Comparison of ENCODE assay signal across 9 mouse cellular contexts in genomic region chr19:44564006-44564405, GRCm38 (mm10). TPM values are rescaled to one million over a fixed set of nuclear protein-coding genes. Genes with fewer than 3 reads are reported as not detected.
DNase-seq lines count a peak whose midpoint lies in the region; ATAC-seq and TF ChIP-seq lines count a peak whose summit lies in the region.
"Had no signal": no experiment of that assay in that cellular context is flagged by ENCODE, and none has a peak within 500 bp of the region (broad histone marks: within the 10 kb centered on the region; RNA-seq: fewer than 3 reads in every experiment).

No protein-coding gene starts in this region.

- H3K9ac ChIP-seq in heart, embryonic 13.5 days, result peak overlapping the region; percentile 88; the same call in 1 of the 2 replicates
- H3K9ac ChIP-seq in heart, embryonic 12.5 days, result no peak overlapping the region
- H3K9ac ChIP-seq in forebrain, embryonic 13.5 days, result no peak overlapping the region
- no peak overlapping the region for H3K9ac ChIP-seq in limb, embryonic 14.5 days (ENCODE audit: low read depth, low read length, severe bottlenecking)
- H3K9ac ChIP-seq in midbrain, embryonic 15.5 days, result no peak overlapping the region

- H3K4me2 ChIP-seq in heart, embryonic 13.5 days, result peak overlapping the region; percentile 83
- no peak overlapping the region for H3K4me2 ChIP-seq in heart, embryonic 12.5 days
- peak overlapping the region; percentile 91 for H3K4me2 ChIP-seq in forebrain, embryonic 13.5 days
- H3K4me2 ChIP-seq in limb, embryonic 14.5 days (replicated peaks; ENCODE audit: low read depth, low read length, severe bottlenecking), result peak overlapping the region; percentile 78
- peak overlapping the region; percentile 56 for H3K4me2 ChIP-seq in midbrain, embryonic 15.5 days

- 92% methylated on average over 14 of the region's 14 CpGs for WGBS in heart, embryonic 13.5 days
- 93% methylated on average over 14 of the region's 14 CpGs for WGBS in heart, embryonic 12.5 days
- WGBS in forebrain, embryonic 13.5 days, result 95% methylated on average over 14 of the region's 14 CpGs
- WGBS in limb, embryonic 14.5 days, result 86% methylated on average over 14 of the region's 14 CpGs
- 92% methylated on average over 14 of the region's 14 CpGs for WGBS in midbrain, embryonic 15.5 days

- H3K36me3 ChIP-seq in heart, embryonic 13.5 days, result peaks cover 51% of the 10 kb centered on the region
- peaks cover 42% of the 10 kb centered on the region for H3K36me3 ChIP-seq in heart, embryonic 12.5 days
- H3K36me3 ChIP-seq in forebrain, embryonic 13.5 days (ENCODE audit: poor library complexity, severe bottlenecking), result peaks cover 46% of the 10 kb centered on the region
- peaks cover 36% of the 10 kb centered on the region for H3K36me3 ChIP-seq in limb, embryonic 14.5 days (ENCODE audit: control insufficient read depth, insufficient read depth, low read length)
- peaks cover 27% of the 10 kb centered on the region for H3K36me3 ChIP-seq in midbrain, embryonic 15.5 days (replicated peaks)

- no peak overlapping the region for H3K27ac ChIP-seq in heart, embryonic 13.5 days (replicated peaks)
- no peak overlapping the region for H3K27ac ChIP-seq in heart, embryonic 12.5 days (ENCODE audit: poor library complexity, severe bottlenecking)
- H3K27ac ChIP-seq in forebrain, embryonic 13.5 days, result no peak overlapping the region
- no peak overlapping the region for H3K27ac ChIP-seq in limb, embryonic 14.5 days (replicated peaks; ENCODE audit: low read depth, low read length)
- H3K27ac ChIP-seq in midbrain, embryonic 15.5 days, result no peak overlapping the region

- DNase-seq in limb, embryonic 14.5 days (ENCODE audit: low spot score), result no peak
- DNase-seq in cerebellum, adult 9-11 months, result no peak
- DNase-seq in left cerebral cortex, adult 18-20 months (ENCODE audit: low spot score in 2 of 2), result no peak
- no peak for DNase-seq in urinary bladder, adult 18-20 months (ENCODE audit: low spot score in 2 of 2)

- peak overlapping the region; percentile 92 for H3K4me3 ChIP-seq in heart, embryonic 13.5 days
- no peak overlapping the region for H3K4me3 ChIP-seq in heart, embryonic 12.5 days
- H3K4me3 ChIP-seq in forebrain, embryonic 13.5 days, result peak overlapping the region; percentile 84
- H3K4me3 ChIP-seq in limb, embryonic 14.5 days (replicated peaks; ENCODE audit: low read length), result peak overlapping the region; percentile 80
- H3K4me3 ChIP-seq in midbrain, embryonic 15.5 days, result 0 out of 2 replicates have a peak overlapping the region, but pooled peaks have one; percentile 0

- H3K27me3 ChIP-seq in heart, embryonic 13.5 days (replicated peaks), result 0 out of 2 replicates have a peak, but pooled peaks cover under 1% of the 10 kb centered on the region
- no peaks in the 10 kb centered on the region for H3K27me3 ChIP-seq in heart, embryonic 12.5 days (replicated peaks)
- 0 out of 2 replicates have a peak, but pooled peaks cover under 1% of the 10 kb centered on the region for H3K27me3 ChIP-seq in forebrain, embryonic 13.5 days
- H3K27me3 ChIP-seq in limb, embryonic 14.5 days (ENCODE audit: control insufficient read depth, insufficient read depth, low read length), result no peaks in the 10 kb centered on the region
- no peaks in the 10 kb centered on the region; the same call in 1 of the 2 replicates for H3K27me3 ChIP-seq in midbrain, embryonic 15.5 days (replicated peaks)
- H3K27me3 ChIP-seq: megakaryocyte, embryonic 14.5 days had no signal

- no peak for ATAC-seq in heart, embryonic 13.5 days (ENCODE audit: extremely low read depth, insufficient number of reproducible peaks, low FRiP score, low TSS enrichment)
- ATAC-seq in heart, embryonic 12.5 days (ENCODE audit: insufficient number of reproducible peaks, low FRiP score), result no peak
- ATAC-seq in forebrain, embryonic 13.5 days, result no peak
- ATAC-seq in limb, embryonic 14.5 days (ENCODE audit: low FRiP score, low read depth), result no peak
- no peak for ATAC-seq in midbrain, embryonic 15.5 days (replicated peaks)

- no peaks in the 10 kb centered on the region for H3K9me3 ChIP-seq in heart, embryonic 13.5 days
- H3K9me3 ChIP-seq in heart, embryonic 12.5 days (replicated peaks), result no peaks in the 10 kb centered on the region
- H3K9me3 ChIP-seq in forebrain, embryonic 13.5 days (replicated peaks), result no peaks in the 10 kb centered on the region
- no peaks in the 10 kb centered on the region for H3K9me3 ChIP-seq in limb, embryonic 14.5 days (ENCODE audit: control insufficient read depth, low read length)
- H3K9me3 ChIP-seq in midbrain, embryonic 15.5 days, result no peaks in the 10 kb centered on the region
- H3K9me3 ChIP-seq: megakaryocyte, embryonic 14.5 days had no signal

- H3K4me1 ChIP-seq in heart, embryonic 13.5 days, result peaks cover 33% of the 10 kb centered on the region
- H3K4me1 ChIP-seq in heart, embryonic 12.5 days (replicated peaks), result peaks cover 17% of the 10 kb centered on the region
- H3K4me1 ChIP-seq in forebrain, embryonic 13.5 days, result peaks cover 24% of the 10 kb centered on the region
- peaks cover 15% of the 10 kb centered on the region for H3K4me1 ChIP-seq in limb, embryonic 14.5 days (ENCODE audit: control insufficient read depth, insufficient read depth, low read length)
- H3K4me1 ChIP-seq in midbrain, embryonic 15.5 days, result peaks cover 25% of the 10 kb centered on the region

- no peak for TF ChIP-seq POLR2A in limb, embryonic 14.5 days (IDR thresholded peaks at IDR 0.05; ENCODE audit: borderline replicate concordance, extremely low read depth, insufficient read depth, insufficient read length)

RNA-seq across cellular contexts. Expression of gene Hif1an, which starts 1.4 kb away (rescaled TPM):
- 23.5 and 23.9 TPM in 2 replicates for polyA plus RNA-seq in heart, embryonic 13.5 days (2015; fragmentation: Nextera tagmentation; extraction: Ambion mirVana)
- 40.8 TPM in 2 replicates for polyA plus RNA-seq in heart, embryonic 12.5 days (2016; fragmentation: Nextera tagmentation; extraction: Ambion mirVana)
- 32.5 and 37.2 TPM in 2 replicates for polyA plus RNA-seq in forebrain, embryonic 13.5 days (2015; fragmentation: Nextera tagmentation; extraction: Ambion mirVana)
- 30.1 and 34.0 TPM in 2 replicates for polyA plus RNA-seq in limb, embryonic 14.5 days (2012; rRNA removed)
- polyA plus RNA-seq in limb, embryonic 14.5 days (2014; fragmentation: Nextera tagmentation; extraction: Ambion mirVana), result 27.3 and 28.1 TPM in 2 replicates
- 26.0 and 29.8 TPM in 2 replicates for polyA plus RNA-seq in midbrain, embryonic 15.5 days (2015; fragmentation: Nextera tagmentation; extraction: Ambion mirVana)
- total RNA-seq in left cerebral cortex, adult 18-20 months (2021), result 10 to 100 TPM; 33.5 to 34.2 TPM

RNA-seq across cellular contexts. Expression of gene Ndufb8, which starts 8.8 kb away (rescaled TPM):
- 887 and 1,052 TPM in 2 replicates for polyA plus RNA-seq in heart, embryonic 13.5 days (2015; fragmentation: Nextera tagmentation; extraction: Ambion mirVana)
- 824 and 832 TPM in 2 replicates for polyA plus RNA-seq in heart, embryonic 12.5 days (2016; fragmentation: Nextera tagmentation; extraction: Ambion mirVana)
- 441 and 467 TPM in 2 replicates for polyA plus RNA-seq in forebrain, embryonic 13.5 days (2015; fragmentation: Nextera tagmentation; extraction: Ambion mirVana)
- 334 and 452 TPM in 2 replicates for polyA plus RNA-seq in limb, embryonic 14.5 days (2012; rRNA removed)
- 487 and 542 TPM in 2 replicates for polyA plus RNA-seq in limb, embryonic 14.5 days (2014; fragmentation: Nextera tagmentation; extraction: Ambion mirVana)
- polyA plus RNA-seq in midbrain, embryonic 15.5 days (2015; fragmentation: Nextera tagmentation; extraction: Ambion mirVana), result 601 and 626 TPM in 2 replicates
- total RNA-seq in left cerebral cortex, adult 18-20 months (2021), result 100 to 1,000 TPM; 368 to 386 TPM

RNA-seq across cellular contexts. Expression of gene Gm20538, which starts 11.4 kb away (rescaled TPM):
- polyA plus RNA-seq in heart, embryonic 13.5 days (2015; fragmentation: Nextera tagmentation; extraction: Ambion mirVana), result not detected in 2 replicates
- polyA plus RNA-seq in heart, embryonic 12.5 days (2016; fragmentation: Nextera tagmentation; extraction: Ambion mirVana), result not detected in 2 replicates
- polyA plus RNA-seq in forebrain, embryonic 13.5 days (2015; fragmentation: Nextera tagmentation; extraction: Ambion mirVana), result not detected in 2 replicates
- polyA plus RNA-seq in limb, embryonic 14.5 days (2012; rRNA removed), result not detected in 2 replicates
- polyA plus RNA-seq in limb, embryonic 14.5 days (2014; fragmentation: Nextera tagmentation; extraction: Ambion mirVana), result not detected in 2 replicates
- polyA plus RNA-seq in midbrain, embryonic 15.5 days (2015; fragmentation: Nextera tagmentation; extraction: Ambion mirVana), result not detected in 2 replicates
- total RNA-seq in left cerebral cortex, adult 18-20 months (2021), result not detected

RNA-seq across cellular contexts. Expression of gene Sec31b, which starts 18.3 kb away (rescaled TPM):
- 0.96 and 0.98 TPM in 2 replicates for polyA plus RNA-seq in heart, embryonic 13.5 days (2015; fragmentation: Nextera tagmentation; extraction: Ambion mirVana)
- polyA plus RNA-seq in heart, embryonic 12.5 days (2016; fragmentation: Nextera tagmentation; extraction: Ambion mirVana), result 1.5 and 2.1 TPM in 2 replicates
- 0.15 and 0.40 TPM in 2 replicates for polyA plus RNA-seq in forebrain, embryonic 13.5 days (2015; fragmentation: Nextera tagmentation; extraction: Ambion mirVana)
- polyA plus RNA-seq in limb, embryonic 14.5 days (2012; rRNA removed), result 1.5 and 1.6 TPM in 2 replicates
- 0.14 and 0.34 TPM in 2 replicates for polyA plus RNA-seq in limb, embryonic 14.5 days (2014; fragmentation: Nextera tagmentation; extraction: Ambion mirVana)
- polyA plus RNA-seq in midbrain, embryonic 15.5 days (2015; fragmentation: Nextera tagmentation; extraction: Ambion mirVana), result 0.19 and 0.30 TPM in 2 replicates
- total RNA-seq in left cerebral cortex, adult 18-20 months (2021), result under 1 TPM; 0.19 to 0.56 TPM
